Mouse (Mus musculus) lung, adult 2 months (tissue): ENCODE measurements at regions not wholly inside any gene's neighbourhood (a gene's known extent, or its start where the extent isn't known, plus 50 kb on each side); places are given as distances from the start of the nearest gene placed in this dataset.

Source experiments
- CTCF ChIP-seq: fragments of 200-500 bp; IDR thresholded peaks from 2 replicates; pipeline ENCODE4 v1.5.1; 2011; ENCODE audit warnings: mild to moderate bottlenecking, low read length, control low read depth; ENCODE audit not compliant: insufficient read depth
- POLR2A ChIP-seq: fragments of 200-500 bp; IDR thresholded peaks from 2 replicates; pipeline ENCODE4 v1.6.1; 2011; ENCODE audit warnings: low read depth, mild to moderate bottlenecking, control low read depth, low read length, borderline replicate concordance; ENCODE audit errors: extremely low read depth

DNA sequence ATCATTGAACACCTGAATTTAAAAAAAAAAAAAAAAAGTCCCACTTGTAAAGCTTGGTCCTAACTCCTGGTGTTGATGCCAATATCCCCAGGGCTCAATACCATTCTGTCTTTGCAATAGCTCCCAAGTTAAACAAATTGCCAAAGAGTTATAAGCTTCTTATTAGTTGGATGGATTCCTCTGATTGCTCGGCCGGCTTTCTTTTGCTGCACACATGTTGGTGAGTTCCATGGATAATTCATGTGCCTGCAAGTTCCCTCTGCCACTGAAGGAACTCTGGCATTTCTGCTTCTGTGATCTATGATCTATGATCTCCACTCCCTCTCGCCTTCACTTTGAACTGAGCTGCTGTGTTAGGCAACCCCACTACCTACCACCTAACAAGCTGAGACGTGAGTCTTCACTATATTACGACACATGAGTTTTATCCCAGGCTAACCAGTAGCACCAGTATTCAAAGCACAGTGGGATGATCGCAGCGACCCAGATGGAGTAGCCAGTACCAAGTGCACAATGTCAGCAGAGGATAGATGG is 393.6 kb upstream of the 4930412O13Rik start:
- TF ChIP-seq POLR2A (no peak), CTCF (no peak)
